Mouse (Mus musculus) bone marrow, adult 2 months (tissue): ENCODE data around the gene Glb1l.

ENCODE experiments used
- CTCF ChIP-seq: fragments of 200-500 bp; IDR thresholded peaks from 2 replicates; pipeline ENCODE4 v1.5.1; 2011; ENCODE audit warnings: low read length, control low read depth; ENCODE audit not compliant: control insufficient read depth, insufficient read depth
- POLR2A ChIP-seq: fragments of 200-500 bp; IDR thresholded peaks from 2 replicates; pipeline ENCODE4 v1.6.1; 2011; ENCODE audit warnings: low read depth, mild to moderate bottlenecking, control low read depth, low read length, borderline replicate concordance; ENCODE audit not compliant: control insufficient read depth

- TF ChIP-seq POLR2A (no peak), CTCF (peak; percentile 84)
These were observed 24.0 kb upstream of the Glb1l start for GRCm38 (mm10) chr1:75234606-75235005.
